27 mouse cellular contexts compared by ENCODE assay signal in genomic region chr1:114546997-114547396, GRCm38 (mm10).
DNase-seq lines count a peak whose midpoint lies in the region; ATAC-seq and TF ChIP-seq lines count a peak whose summit lies in the region.
"Had no signal": no experiment of that assay in that cellular context is flagged by ENCODE, and none has a peak within 500 bp of the region (broad histone marks: within the 10 kb centered on the region; RNA-seq: fewer than 3 reads in every experiment).

No protein-coding gene starts in this region.

- no peak overlapping the region for H3K4me3 ChIP-seq in forebrain, embryonic 14.5 days (ENCODE audit: low read depth, low read length)
- no peak overlapping the region for H3K4me3 ChIP-seq in forebrain, embryonic 13.5 days
- no peak overlapping the region for H3K4me3 ChIP-seq in midbrain, postnatal 0 days (ENCODE audit: low read depth, low read length)
- no peak overlapping the region for H3K4me3 ChIP-seq in midbrain, embryonic 15.5 days
- H3K4me3 ChIP-seq: embryonic facial prominence, embryonic 12.5 days; embryonic facial prominence, embryonic 15.5 days; forebrain, embryonic 15.5 days; heart, adult 2 months; heart, embryonic 10.5 days; heart, embryonic 13.5 days; hindbrain, embryonic 15.5 days; intestine, embryonic 15.5 days had no signal

- H3K9me3 ChIP-seq in forebrain, embryonic 14.5 days (replicated peaks; ENCODE audit: control insufficient read depth, low read length), result no peaks in the 10 kb centered on the region
- H3K9me3 ChIP-seq in forebrain, embryonic 13.5 days (replicated peaks), result no peaks in the 10 kb centered on the region
- H3K9me3 ChIP-seq in midbrain, postnatal 0 days (ENCODE audit: low read length), result no peaks in the 10 kb centered on the region
- H3K9me3 ChIP-seq in midbrain, embryonic 15.5 days, result no peaks in the 10 kb centered on the region
- H3K9me3 ChIP-seq: embryonic facial prominence, embryonic 12.5 days; embryonic facial prominence, embryonic 15.5 days; forebrain, embryonic 15.5 days; heart, embryonic 10.5 days; heart, embryonic 13.5 days; hindbrain, embryonic 15.5 days; intestine, embryonic 15.5 days had no signal

- WGBS in forebrain, embryonic 14.5 days, result 13% methylated on average over 1 of the region's 1 CpGs
- WGBS in forebrain, embryonic 13.5 days, result 15% methylated on average over 1 of the region's 1 CpGs
- WGBS in midbrain, postnatal 0 days, result 33% methylated on average over 1 of the region's 1 CpGs
- 40% methylated on average over 1 of the region's 1 CpGs for WGBS in midbrain, embryonic 15.5 days

- H3K9ac ChIP-seq in forebrain, embryonic 14.5 days (ENCODE audit: low read length), result no peak overlapping the region
- H3K9ac ChIP-seq in forebrain, embryonic 13.5 days, result no peak overlapping the region
- no peak overlapping the region for H3K9ac ChIP-seq in midbrain, postnatal 0 days (replicated peaks; ENCODE audit: low read length, poor library complexity, severe bottlenecking)
- H3K9ac ChIP-seq in midbrain, embryonic 15.5 days, result no peak overlapping the region
- H3K9ac ChIP-seq: embryonic facial prominence, embryonic 12.5 days; embryonic facial prominence, embryonic 15.5 days; forebrain, embryonic 15.5 days; heart, embryonic 13.5 days; hindbrain, embryonic 15.5 days; intestine, embryonic 15.5 days had no signal

- no peaks in the 10 kb centered on the region for H3K36me3 ChIP-seq in forebrain, embryonic 14.5 days (ENCODE audit: control insufficient read depth, insufficient read depth, low read length)
- H3K36me3 ChIP-seq in forebrain, embryonic 13.5 days (ENCODE audit: poor library complexity, severe bottlenecking), result no peaks in the 10 kb centered on the region
- no peaks in the 10 kb centered on the region for H3K36me3 ChIP-seq in midbrain, postnatal 0 days (ENCODE audit: insufficient read depth, low read length)
- no peaks in the 10 kb centered on the region for H3K36me3 ChIP-seq in midbrain, embryonic 15.5 days (replicated peaks)
- H3K36me3 ChIP-seq: embryonic facial prominence, embryonic 12.5 days; embryonic facial prominence, embryonic 15.5 days; forebrain, embryonic 15.5 days; heart, embryonic 10.5 days; heart, embryonic 13.5 days; hindbrain, embryonic 15.5 days; intestine, embryonic 15.5 days had no signal

- no peak for TF ChIP-seq CTCF in midbrain, postnatal 0 days (IDR thresholded peaks at IDR 0.05)

- no peaks in the 10 kb centered on the region for H3K27me3 ChIP-seq in forebrain, embryonic 14.5 days (replicated peaks; ENCODE audit: control insufficient read depth, insufficient read depth, low read length)
- no peaks in the 10 kb centered on the region for H3K27me3 ChIP-seq in forebrain, embryonic 13.5 days
- H3K27me3 ChIP-seq in midbrain, postnatal 0 days (ENCODE audit: insufficient read depth, low read length), result no peaks in the 10 kb centered on the region
- no peaks in the 10 kb centered on the region for H3K27me3 ChIP-seq in midbrain, embryonic 15.5 days (replicated peaks)
- H3K27me3 ChIP-seq: embryonic facial prominence, embryonic 12.5 days; embryonic facial prominence, embryonic 15.5 days; forebrain, embryonic 15.5 days; heart, embryonic 13.5 days; hindbrain, embryonic 15.5 days; intestine, embryonic 15.5 days had no signal

- DNase-seq in forebrain, embryonic 14.5 days (ENCODE audit: low spot score), result peak; percentile 11
- DNase-seq in frontal cortex, postnatal 14 days (ENCODE audit: low spot score in 2 of 2), result no peak
- peak; percentile 6 to 14 for DNase-seq in left cerebral cortex, postnatal 14 days (ENCODE audit: low spot score in 2 of 2)
- DNase-seq in left cerebral cortex, adult 9 months (ENCODE audit: low spot score in 2 of 2), result no peak
- peak; percentile 12 for DNase-seq in midbrain, postnatal 0 days (ENCODE audit: low spot score)
- DNase-seq: adrenal gland, adult 8-10 months; adrenal gland, postnatal 25 days; cerebellum, adult 11 months; cerebellum, adult 2 months; cerebellum, adult 9-11 months; cerebellum, postnatal 25 days; gastrocnemius, postnatal 10 days; gastrocnemius, postnatal 36 days; heart, adult 2 months; heart, postnatal 14 days; heart, postnatal 4 days had no signal

- ATAC-seq in forebrain, embryonic 14.5 days, result no peak
- ATAC-seq in forebrain, embryonic 13.5 days, result no peak
- ATAC-seq in frontal cortex, adult (ENCODE audit: low TSS enrichment), result peak; percentile 52
- no peak for ATAC-seq in midbrain, postnatal 0 days (ENCODE audit: low FRiP score)
- ATAC-seq in midbrain, embryonic 15.5 days (replicated peaks), result no peak
- ATAC-seq: activated CD4-positive, CD25-positive, alpha-beta regulatory T cell, adult 4 months; forebrain, embryonic 15.5 days; intestine, embryonic 15.5 days had no signal

- no peaks in the 10 kb centered on the region for H3K4me1 ChIP-seq in forebrain, embryonic 14.5 days (ENCODE audit: control insufficient read depth, insufficient read depth, low read length)
- H3K4me1 ChIP-seq in forebrain, embryonic 13.5 days, result no peaks in the 10 kb centered on the region
- H3K4me1 ChIP-seq in midbrain, postnatal 0 days (ENCODE audit: insufficient read depth, low read length), result no peaks in the 10 kb centered on the region
- no peaks in the 10 kb centered on the region for H3K4me1 ChIP-seq in midbrain, embryonic 15.5 days
- H3K4me1 ChIP-seq: embryonic facial prominence, embryonic 12.5 days; embryonic facial prominence, embryonic 15.5 days; forebrain, embryonic 15.5 days; heart, embryonic 10.5 days; heart, embryonic 13.5 days; hindbrain, embryonic 15.5 days; intestine, embryonic 15.5 days had no signal

- H3K27ac ChIP-seq in forebrain, embryonic 14.5 days (ENCODE audit: low read depth, low read length), result no peak overlapping the region
- no peak overlapping the region for H3K27ac ChIP-seq in forebrain, embryonic 13.5 days
- no peak overlapping the region for H3K27ac ChIP-seq in midbrain, postnatal 0 days (ENCODE audit: low read depth, low read length)
- no peak overlapping the region for H3K27ac ChIP-seq in midbrain, embryonic 15.5 days
- H3K27ac ChIP-seq: embryonic facial prominence, embryonic 12.5 days; embryonic facial prominence, embryonic 15.5 days; forebrain, embryonic 15.5 days; heart, adult 2 months; heart, embryonic 10.5 days; heart, embryonic 13.5 days; hindbrain, embryonic 15.5 days; intestine, embryonic 15.5 days had no signal

- no peak overlapping the region for H3K4me2 ChIP-seq in forebrain, embryonic 14.5 days (ENCODE audit: low read length)
- no peak overlapping the region for H3K4me2 ChIP-seq in forebrain, embryonic 13.5 days
- H3K4me2 ChIP-seq in midbrain, postnatal 0 days (ENCODE audit: low read depth, low read length, poor library complexity, severe bottlenecking), result no peak overlapping the region
- no peak overlapping the region for H3K4me2 ChIP-seq in midbrain, embryonic 15.5 days
- H3K4me2 ChIP-seq: embryonic facial prominence, embryonic 12.5 days; embryonic facial prominence, embryonic 15.5 days; forebrain, embryonic 15.5 days; heart, embryonic 13.5 days; hindbrain, embryonic 15.5 days; intestine, embryonic 15.5 days had no signal

- intact Hi-C loops in left cerebral cortex, postnatal 14 days (cut with DNase I), result no loop called here

Comparison
In these comparisons a context has a peak if more than half of its experiments do, and no peak if none do; other contexts are left out.
1. DNase-seq: peak in forebrain, embryonic 14.5 days (single experiment), left cerebral cortex, postnatal 14 days (2 of 2) and midbrain, postnatal 0 days (single experiment); none in frontal cortex, postnatal 14 days (0 of 2) and left cerebral cortex, adult 9 months (0 of 2).